Mouse (Mus musculus) megakaryocyte-erythroid progenitor cell, adult 5-6 weeks (primary cell): ENCODE measurements around the gene Slc15a5. TPM values are rescaled to one million over a fixed set of nuclear protein-coding genes. Genes with fewer than 3 reads are reported as not detected.

Experiments
- ATAC-seq: replicated peaks from 2 replicates; pipeline ENCODE4 v1.8.0; 2016; ENCODE audit warnings: mild to moderate bottlenecking, inconsistent platforms; ENCODE audit not compliant: severe bottlenecking, poor library complexity, low FRiP score, low TSS enrichment
- total RNA-seq, 2 experiments: library from RNA; stranded (forward) in 1 of 2; stranded (reverse) in 1 of 2; fragments of 200-1000, 215-1000 nt in 1 of 2; fragments of >200 nt in 1 of 2; fragmentation: Nextera tagmentation in 1 of 2; gene quantifications; 2 replicates each; pipeline ENCODE4 v1.2.3; 2014 to 2017

Slc15a5 gene
- total RNA-seq, 2 experiments from 2014 or later, result not detected

DNA sequence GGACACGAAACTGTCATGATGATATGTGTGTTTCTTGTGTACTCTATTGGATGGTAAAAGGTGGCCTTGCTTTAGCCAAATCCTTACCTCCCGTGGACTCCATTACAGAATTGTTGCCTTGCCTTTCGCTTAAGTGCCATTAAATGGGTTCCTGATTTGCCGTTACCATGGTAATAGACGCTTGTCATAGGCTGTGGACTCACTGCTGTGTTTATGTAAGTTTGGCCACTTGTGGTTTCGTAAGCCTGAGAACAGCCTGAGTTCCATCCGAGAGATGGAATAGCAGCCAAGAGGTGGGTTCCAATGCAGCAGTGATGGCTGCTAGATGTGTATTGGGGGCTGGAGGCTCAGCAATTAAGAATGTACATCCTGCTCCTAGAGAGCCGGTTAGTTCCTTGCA, 99.3 kb downstream of the Slc15a5 start:
- ATAC-seq, result no peak

GRCm38 (mm10) chr6:137979802-137980201, 99.9 kb downstream of the Slc15a5 start:
- no peak for ATAC-seq

GRCm38 (mm10) chr6:137976021-137976420, 103.7 kb downstream of the Slc15a5 start:
- no peak for ATAC-seq

DNA sequence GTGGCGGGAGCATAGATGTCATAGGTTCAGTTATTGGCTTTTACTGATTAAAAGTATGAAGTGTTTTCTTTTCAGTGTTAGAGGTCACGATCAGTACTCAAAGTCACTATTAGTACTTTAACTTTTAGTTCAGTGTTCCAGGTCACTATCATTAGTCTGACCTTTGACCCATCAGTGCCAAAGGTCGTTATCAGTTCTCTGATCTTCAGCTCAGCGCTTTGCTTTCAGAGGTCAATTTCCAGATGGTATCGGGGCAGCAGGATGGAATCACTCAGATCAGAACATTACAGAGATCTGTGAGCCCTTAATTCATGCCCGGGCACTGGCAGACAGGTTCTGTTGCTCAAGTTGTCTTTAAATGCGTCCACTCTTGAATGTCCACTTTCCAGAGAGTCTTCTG, 116.0 kb downstream of the Slc15a5 start:
- no peak for ATAC-seq

- ATAC-seq, result no peak
Measured at GRCm38 (mm10) chr6:137962836-137963235, 116.9 kb downstream of the Slc15a5 start.

DNA sequence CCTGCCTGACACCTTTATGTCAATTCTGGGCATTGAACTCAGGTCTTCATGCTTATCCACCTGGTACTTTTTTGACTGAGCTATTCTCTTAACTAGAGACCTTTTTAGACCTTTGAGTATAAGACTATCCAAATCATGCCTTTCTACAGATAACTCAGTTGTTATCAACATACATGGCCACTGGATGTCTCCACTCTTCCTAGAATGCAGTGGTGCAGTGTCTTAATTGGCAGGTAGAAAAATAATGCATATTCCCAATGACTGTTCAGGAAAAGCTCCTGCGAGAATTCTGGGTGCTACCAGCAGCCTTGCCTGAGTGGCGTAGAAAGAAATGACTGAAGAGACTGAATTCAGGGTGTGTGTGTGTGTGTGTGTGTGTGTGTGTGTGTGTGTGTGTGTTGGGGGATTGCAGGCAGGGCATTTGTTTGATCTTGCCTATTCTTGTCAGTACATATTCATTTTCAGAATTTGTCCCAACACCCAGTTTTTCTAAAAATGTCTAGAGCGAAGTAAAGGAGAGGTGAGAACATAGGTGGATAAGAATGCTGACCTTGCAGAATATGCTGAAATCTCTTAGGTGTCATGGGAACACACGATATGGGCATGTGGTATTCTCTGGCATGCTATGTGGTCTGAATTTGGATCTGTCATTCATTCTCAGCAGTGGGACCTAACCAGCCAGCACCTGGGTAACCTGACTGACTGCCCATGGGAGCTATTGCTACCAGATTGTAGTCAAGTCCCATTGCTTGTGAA, 119.5 kb downstream of the Slc15a5 start:
- no peak for ATAC-seq

DNA sequence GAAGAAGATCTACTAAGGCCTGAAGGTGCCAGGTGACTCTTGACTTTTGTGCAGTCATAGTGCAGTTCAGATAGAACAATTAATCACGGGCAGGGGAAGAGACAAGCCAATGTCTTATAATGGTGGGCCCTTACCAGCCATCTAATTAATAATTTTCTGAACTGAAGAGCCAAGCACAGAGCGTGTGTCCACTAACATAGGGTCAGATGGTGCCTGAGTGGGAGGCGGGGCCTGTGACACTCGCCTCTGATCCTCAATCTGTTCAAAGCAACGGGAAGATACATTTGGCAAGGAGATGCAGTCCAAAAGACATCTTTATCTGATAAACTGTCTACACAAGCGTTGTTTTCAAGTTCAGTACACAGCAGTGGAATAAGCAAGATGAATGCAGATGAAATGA, 122.1 kb downstream of the Slc15a5 start:
- no peak for ATAC-seq

- no peak for ATAC-seq
Measured at GRCm38 (mm10) chr6:137956783-137957429, 122.8 kb downstream of the Slc15a5 start.

GRCm38 (mm10) chr6:137946520-137946919, 133.2 kb downstream of the Slc15a5 start:
- no peak for ATAC-seq

DNA sequence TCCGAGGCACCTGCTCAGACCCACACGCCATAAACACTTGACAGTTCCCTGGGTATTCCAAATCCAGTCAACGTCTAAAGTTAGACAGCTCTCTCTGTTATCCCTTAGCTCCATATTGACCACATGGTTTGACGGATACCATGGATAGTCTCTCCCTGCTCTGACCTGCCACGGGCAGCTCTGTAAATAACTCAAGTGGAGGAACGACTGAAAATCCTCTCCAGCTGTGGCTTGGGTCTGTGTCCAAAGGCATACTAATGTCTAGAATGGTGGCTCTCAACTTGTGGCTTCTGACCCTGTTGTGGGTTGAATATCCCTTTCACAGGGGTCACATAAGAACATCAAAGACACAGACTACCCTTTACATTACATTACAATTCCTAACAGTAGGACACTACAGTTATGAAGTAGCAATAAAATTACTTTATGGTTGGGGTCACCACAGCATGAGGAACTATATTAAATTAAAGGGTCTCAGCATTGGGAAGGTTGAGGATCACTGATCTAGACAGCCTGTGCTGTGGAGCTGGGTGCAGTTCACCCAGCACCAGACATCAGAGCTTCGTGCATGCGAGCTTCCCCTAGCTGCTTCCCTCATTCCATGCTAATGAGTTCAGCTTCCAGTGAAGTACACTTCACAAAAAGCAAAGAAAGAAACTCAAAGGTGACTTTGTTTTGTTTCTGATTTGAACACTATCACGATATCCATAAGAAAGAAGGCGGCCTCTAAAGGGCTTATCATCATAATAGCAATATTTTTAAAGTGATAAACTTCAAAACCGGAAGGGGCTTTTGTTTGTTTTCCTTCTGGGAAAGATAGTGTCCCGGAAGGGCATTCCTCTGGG, 139.1 kb downstream of the Slc15a5 start:
- no peak for ATAC-seq

- no peak for ATAC-seq
Measured at GRCm38 (mm10) chr6:137937541-137937940, 142.2 kb downstream of the Slc15a5 start.

- ATAC-seq, result no peak
Measured at GRCm38 (mm10) chr6:137936268-137936667, 143.4 kb downstream of the Slc15a5 start.

- ATAC-seq, result no peak
Measured at GRCm38 (mm10) chr6:137935857-137936256, 143.9 kb downstream of the Slc15a5 start.

- no peak for ATAC-seq
Measured at GRCm38 (mm10) chr6:137935341-137935740, 144.4 kb downstream of the Slc15a5 start.

GRCm38 (mm10) chr6:137934545-137935298, 145.0 kb downstream of the Slc15a5 start:
- ATAC-seq, result no peak

Other genes starting within 250 kb of the Slc15a5 start
- 8.7 TPM in 1 of 2 replicates, not detected in the other for gene Mgst1, start 60.4 kb upstream of the Slc15a5 start, total RNA-seq (2014; fragmentation: Nextera tagmentation)
- 4.4 TPM in 1 of 2 replicates, not detected in the other for gene Mgst1, start 60.4 kb upstream of the Slc15a5 start, total RNA-seq (2017)